Mouse (Mus musculus): ENCODE results near the gene Med12l.

Med12l gene

DNA sequence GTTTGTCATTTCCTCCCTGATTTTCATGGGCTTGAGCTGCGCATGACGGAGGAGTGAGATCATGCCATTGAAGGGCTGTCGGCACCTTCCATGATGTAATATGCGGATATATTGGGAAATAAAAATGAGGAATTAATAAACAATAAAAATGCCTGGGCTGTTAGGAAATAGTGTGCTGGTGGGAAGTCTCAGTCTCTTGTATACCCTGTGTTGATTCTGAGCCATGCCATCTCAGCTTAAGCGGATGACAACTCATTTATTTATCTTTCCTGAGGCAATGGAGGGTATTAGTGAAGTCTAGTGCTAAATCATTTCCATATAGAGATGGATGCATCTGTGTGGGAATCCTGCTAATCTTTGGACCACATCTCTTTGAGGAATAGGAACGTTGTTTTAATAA, 242.4 kb downstream of the Med12l start:
- no peak for DNase-seq (ENCODE audit: low spot score)

DNA sequence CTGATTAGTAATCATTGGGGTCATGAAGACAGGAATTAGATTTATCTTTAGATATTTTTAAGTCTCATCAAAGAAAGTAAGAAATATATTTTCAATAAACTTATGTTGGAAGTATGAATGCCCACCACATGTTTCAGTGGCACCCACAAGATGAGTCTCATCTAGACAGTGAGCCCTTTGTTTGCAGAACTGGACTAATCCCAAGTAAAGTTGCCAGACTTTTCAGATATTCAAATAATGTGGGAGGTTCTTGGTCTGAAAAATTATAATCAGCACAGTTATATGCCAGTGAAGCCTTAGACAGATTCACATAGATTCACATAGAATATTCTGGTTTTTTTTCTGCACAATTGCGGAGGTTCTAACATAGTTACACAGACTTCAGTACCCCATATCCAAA, 244.8 kb downstream of the Med12l start:
- DNase-seq (ENCODE audit: low spot score): no peak

DNA sequence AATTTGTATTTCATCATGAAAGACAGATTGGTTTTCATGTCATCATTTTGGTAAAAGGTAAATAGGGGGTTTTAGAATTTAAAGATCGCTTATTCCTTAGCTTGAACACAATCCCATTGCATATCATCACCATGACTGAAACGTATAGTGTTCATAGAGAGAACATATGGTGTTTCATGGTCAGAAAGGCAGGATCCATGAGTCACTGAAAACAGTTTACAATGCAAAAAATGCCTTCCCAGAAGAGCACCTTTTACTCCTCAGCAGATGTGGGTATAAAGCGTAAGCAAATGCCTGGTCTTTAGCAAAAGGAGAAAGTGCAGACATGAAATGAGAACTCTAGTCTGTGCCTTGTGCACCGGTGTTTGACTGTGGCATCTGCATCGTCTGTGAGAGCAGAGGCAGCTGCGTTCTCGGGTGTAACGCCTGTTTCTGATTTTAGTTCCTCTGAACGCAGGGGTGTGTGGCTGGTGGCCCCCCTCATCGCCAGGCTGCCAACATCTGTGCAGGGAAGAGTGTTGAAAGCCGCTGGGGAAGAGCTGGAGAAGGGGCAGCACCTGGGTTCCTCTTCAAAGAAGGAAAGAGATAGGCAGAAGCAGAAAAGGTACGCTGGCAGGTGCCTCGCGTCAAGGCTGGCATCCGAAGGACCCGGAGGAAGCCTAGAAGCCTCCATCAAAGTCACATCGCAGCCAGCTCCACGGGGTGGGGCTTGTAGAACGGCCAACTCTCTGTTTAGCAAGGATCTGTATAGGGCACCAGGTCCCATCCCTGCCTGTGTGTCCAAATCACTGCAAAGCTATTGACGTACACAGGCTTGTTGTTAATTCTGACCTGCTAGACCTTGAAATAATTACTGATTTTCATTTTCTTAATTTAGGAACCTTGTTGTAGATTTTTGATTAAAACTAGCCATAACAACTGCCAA, 252.4 kb downstream of the Med12l start:
- DNase-seq (ENCODE audit: low spot score): no peak

DNA sequence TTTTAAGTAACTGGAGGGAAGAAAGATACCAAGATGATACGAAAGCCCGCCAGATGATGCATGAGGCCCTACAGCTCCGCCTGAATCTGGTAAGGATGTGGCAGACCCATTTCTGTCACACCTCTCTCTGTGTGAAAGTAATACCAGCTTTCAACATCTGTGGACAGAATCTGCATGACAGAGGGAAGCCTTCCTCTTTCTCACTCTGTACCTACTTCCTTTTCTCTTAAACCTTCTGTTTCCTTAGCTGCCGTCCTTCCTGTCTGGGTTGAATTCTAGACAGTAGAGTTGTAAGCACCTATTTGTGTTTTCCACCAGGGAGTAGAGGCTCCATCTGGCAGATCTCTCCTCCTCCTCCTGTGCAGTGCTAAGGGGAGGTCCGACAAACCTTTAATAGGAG, 255.1 kb downstream of the Med12l start:
- no peak for DNase-seq (ENCODE audit: low spot score)

DNA sequence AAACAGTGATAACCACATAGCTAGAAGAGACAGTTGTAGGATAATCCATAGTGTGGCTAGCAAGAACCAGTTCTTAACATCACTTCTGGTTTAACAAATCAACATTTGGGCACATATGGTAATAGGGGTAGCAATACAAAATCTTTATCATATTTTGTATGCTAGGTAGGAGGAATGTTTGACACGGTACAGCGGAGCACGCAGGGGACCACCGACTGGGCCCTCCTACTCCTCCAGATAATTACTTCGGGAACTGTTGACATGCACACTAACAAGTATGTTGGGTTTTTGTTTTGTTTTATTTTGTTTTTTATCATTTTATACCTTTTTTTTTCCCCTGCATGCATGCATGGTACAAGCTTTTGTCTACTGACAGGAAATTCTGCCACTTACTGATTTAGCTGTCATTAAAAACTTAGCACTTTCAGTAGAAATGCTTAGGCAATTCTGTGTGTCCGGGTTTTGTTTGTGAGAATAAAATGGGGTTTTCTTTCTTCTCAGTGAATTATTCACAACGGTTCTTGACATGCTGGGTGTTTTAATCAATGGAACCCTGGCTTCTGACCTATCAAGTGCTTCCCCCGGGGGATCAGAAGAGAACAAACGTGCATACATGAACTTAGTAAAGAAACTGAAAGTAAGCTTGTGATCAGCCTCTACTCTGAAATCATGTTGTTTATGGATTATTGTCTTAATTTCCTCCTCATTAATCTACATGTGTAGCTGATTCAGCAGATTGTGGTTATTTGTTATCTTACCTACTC, 256.3 kb downstream of the Med12l start:
- DNase-seq (ENCODE audit: low spot score): no peak

DNA sequence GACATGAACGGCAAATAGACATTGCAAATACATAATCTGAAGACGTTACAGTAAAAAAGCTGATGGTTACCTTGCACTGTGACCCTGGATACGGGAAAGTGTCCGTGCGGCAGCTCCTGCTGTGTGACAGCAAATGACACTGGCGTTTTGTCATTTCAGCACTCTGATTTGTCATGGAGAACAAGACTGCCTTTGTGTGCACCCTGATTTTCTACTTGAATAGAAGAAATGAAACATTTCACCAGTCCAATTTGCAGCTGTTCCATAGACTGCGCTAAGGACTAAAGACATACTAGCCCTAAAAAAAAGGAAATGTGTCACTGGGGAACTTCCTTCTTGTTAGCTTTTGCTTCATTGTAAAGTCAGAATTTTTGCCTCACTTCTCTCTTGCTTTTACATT, 257.1 kb downstream of the Med12l start, which contains the start of gene P2ry12:
Gene P2ry12, minus strand, starts transcription at position 168 of the 400 bp plus-strand sequence.
- no peak for DNase-seq (ENCODE audit: low spot score)

DNA sequence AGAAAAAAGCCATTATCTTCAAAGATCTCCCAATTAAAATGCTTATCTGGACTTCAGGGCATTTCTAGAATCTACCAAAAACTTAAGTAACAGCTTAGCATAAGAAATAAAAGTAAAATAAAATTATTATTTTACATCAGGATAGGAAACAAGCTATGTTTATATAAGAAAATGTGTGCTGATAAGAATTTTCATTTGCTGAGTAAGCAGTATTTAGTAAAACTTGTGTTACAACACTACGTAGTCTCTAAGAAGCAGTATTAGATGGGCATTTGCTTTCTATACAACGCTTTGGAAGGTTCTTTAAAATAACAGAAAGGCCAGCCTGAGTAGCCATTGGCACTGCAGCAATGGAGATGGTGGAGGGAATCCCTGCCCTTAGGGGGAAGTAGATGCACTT, 257.8 kb downstream of the Med12l start:
- DNase-seq (ENCODE audit: low spot score): no peak

DNA sequence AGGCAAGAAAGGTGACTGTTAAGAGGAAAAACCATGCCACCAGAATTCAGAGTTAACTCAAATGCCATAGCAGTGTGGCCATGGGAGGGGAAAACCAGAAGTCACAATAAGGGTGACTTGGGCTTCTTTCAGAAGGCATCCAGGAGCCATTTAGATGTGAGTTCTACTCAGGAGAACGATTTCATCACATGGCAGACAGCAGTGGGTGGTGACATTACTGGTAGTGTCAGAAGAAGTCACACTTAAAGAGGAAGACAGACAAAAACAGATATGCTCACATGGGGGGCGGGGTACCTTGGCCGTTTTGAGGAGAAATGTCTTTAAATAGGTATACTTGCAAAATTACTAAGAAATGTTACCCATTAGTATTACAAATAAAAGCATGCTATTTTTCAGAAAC, 258.4 kb downstream of the Med12l start:
- DNase-seq (ENCODE audit: low spot score): no peak

DNA sequence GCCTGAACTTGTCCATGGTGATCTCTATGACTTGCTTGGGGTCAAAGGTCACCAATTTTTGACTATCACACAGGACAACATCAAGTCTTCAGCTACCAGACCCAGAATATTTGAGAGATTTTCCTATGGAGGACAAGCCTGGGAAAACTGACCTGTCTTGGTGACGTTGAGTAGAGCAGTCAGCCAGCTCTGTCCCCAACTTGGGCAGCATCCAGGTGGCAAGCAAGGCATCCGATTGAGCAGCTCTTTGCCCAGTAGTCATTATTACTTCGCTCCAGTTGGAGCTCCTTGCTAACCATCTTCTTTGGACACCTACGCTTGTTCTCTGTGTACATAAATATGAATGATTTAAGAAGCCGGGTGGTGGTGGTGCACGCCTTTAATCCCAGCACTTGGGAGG, 265.2 kb downstream of the Med12l start:
- DNase-seq (ENCODE audit: low spot score): no peak

DNA sequence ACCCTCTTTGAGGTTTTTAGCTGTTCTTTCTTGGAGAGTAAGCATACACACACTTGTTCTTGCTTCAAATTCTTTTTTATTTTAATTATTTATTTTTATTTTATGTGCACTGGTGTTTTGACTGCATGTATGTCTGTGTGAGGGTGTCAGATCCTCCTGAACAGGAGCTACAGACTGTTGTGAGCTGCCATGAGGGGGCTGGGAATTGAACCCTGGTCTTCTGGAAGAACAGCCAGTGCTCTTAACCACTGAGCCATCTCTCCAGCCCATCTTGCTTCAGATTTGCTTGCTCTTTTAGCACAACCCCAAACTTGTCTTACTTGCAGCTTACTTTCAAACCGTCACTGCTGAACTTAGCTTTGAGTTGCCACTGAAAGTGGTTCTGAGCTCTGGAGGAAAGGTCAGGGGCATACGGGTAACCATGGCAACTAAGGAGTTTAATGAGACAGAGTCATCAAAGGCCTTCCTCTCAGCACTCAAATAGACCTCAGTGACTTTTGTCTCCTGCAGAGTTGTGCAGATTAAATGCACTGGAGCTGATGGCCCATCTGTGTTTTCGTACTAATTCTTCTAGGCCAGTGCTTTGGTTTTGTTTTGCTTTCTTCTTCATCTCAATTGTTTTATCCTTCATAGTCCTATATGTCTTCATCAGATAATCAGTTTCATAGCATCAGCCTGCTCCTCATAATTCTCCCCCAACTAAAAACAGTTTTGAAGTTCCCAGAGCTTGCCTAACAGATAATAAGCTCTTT, 272.1 kb downstream of the Med12l start:
- DNase-seq (ENCODE audit: low spot score): no peak

DNA sequence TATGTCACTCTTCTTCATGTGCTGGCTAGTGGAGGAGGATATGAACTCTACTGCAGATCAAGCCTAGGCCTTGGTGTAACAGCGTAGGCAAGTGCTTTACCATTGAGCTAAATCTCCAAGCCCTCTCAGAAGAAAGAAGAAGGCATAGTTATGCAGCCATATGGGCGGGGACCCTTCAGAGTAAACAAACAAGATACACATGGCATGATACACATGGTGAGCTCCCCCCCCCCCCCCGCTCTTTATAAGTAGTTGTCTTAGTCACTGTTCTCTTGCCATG, 272.6 kb downstream of the Med12l start:
- DNase-seq (ENCODE audit: low spot score): no peak

DNA sequence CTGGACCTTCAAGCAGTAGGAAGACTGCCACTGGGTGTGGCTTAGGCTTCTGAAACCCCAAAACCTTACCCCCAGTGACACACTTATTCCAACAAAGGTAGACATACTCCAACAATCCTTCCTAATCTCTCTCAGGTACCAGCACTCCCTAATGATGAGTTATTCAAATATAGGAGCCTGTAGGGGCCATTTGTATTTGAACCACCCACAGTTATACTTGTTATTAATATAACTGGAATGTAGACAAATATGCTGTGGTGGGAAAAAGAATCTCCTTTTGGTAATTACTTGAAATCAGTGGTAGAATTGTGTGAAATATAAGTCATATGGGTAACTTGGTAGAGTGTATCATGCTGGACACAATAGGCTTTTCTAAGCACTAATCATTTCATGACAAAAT, 273.0 kb downstream of the Med12l start:
- no peak for DNase-seq (ENCODE audit: low spot score)

DNA sequence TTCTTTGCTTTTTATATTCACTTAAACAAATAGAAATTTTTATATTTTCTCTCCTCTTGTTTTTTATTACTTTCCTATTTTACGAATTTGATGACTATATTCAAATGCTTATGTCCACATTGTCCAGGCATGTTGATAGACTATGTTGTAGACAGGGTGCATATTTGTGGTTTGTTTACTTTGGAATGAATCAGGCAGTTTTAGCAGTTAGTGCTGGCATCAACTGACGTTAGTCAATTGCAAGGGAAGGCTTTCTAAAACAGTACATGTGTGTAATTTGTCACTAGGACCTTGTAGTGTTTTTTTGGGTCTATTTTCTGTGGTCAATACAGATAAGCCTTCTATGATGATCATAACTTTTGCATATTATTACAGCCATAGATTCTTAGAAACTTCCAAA, 284.9 kb downstream of the Med12l start:
- no peak for DNase-seq (ENCODE audit: low spot score)

DNA sequence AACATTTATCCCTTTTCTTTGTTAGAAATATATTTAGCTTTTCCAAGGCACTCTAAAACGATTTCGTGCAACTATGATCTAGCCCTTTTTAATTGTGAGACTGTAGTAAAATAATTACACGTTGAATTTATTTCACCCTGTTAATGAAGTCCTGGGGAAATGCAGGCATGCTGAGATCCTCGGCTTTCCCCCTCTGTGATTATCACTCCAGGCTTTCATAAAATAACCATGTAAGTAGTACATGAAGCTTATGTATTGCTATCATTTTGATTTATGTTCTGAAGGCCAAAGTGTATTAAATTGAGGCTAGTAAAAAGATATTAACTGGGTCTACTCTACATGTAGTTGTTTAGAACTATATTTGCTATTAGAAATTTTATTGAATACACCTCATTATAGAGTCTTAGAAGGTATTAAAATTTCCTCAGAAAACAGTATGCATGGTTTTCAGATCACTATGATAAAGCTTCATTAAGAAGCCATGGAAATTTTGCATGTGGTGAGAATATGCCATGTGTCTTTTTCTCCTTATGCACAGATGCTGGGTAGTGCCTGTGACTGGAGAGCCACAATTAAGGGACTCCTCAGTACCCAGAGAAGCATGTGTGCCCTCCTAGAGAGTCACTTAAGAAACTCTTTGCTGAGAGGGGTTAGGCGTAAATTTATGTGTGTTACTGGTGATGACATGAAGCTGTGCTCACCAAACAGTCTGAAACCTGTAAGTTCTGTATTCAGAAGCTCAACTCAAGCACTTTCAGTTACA, 288.0 kb downstream of the Med12l start:
- DNase-seq (ENCODE audit: low spot score): no peak

DNA sequence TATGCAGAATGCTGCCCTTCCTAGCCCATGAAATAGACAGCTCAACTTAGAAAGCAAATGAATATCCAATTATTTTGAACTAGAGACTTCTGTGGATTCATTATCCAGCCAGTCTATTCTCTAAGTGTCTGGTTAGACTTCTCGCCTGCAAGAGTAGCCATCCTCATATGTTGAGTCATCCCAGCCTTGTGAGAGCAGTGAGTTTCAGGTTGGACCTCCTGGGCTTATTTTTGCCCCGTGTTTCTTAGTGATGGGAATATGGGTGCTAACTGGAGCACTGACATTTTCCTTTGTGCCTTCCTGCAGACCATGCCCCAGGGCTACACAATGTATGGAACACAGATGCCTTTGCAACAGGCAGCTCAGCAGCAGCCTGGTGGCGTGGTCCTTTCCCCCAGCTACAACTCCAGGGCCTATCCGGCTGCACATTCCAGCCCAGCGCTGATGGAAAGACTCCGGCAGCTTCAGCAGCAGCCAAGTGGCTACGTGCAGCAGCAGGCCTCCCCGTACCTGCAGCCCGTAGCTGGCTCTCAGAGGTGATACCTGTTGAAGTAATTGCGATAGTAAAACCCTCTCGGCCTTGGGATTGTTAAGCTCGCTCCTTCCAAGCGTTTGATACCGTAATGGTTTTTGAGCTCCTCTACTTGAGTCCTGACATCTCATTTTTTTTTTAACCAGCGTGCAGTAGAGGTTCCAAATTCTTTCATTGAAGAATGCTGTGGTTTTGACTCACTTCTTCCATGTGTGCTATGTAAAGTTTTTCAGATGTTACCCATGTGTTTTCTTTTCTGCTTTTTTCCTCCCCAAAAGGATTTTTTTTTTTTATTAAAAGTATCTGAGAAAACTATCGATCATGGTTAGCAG, 290.3 kb downstream of the Med12l start:
- DNase-seq (ENCODE audit: low spot score): no peak

DNA sequence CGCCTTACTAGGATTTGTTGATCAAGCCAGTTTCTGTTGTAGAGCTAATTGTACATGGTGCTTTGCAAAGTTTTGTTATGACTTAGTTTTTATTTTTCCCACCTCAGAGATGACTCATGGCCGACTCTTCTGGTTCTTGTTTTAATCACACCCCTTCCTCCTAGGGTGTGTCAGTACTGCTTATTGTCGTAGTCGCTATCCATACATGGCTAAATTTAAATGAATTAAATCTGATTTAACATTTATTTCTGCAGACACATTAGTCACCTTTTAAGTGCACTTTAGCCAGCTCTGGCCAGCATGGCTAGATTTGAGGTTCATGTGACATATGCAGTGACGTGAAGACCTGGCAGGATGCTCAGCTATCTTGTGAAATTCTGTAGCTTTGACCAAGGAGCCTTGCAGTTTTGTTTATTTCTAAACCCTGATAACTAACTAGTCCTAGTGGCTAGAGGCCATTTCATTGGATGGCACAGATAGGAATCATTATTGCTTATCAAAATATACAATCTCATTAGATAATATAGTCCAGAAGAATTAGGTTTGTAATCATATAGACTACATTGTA, 291.0 kb downstream of the Med12l start:
- no peak for DNase-seq (ENCODE audit: low spot score)

DNA sequence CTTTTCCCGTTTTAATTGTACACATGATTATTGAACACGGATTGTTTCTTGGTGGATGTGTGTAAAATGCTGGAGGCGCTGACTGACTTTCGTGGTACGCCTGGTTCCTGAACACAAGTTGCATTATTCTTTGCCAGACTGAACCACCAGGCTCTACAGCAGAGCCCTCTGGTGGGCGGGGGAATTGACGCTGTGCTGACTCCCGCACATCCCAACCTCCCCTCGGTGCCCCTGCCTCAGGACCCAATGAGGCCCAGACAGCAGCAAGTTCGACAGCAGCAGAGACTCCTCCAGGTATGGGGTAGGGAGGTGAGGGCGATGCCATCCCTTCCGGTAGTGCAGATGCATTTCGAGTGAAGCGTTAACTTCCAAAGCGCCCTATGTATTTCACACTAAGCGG, 292.0 kb downstream of the Med12l start:
- DNase-seq (ENCODE audit: low spot score): no peak

DNA sequence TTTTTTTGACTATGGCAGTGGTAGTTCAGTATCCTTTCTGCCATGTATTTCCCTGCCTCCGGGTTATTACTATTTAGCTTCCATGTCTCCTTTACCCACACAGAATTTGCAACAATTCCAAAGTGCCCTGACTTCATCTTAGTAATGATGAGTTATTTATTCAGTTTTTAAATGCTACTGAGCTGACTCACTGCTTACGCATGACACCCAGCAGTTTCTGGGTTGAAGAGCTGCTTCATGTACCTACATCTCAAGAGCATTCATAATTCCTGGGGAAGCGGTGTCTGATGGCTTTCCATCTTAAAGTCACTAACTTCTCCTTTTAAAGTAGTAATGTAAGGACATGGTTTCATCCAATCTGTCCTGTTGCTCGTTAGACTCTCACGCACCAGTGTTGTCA, 299.3 kb downstream of the Med12l start:
- DNase-seq (ENCODE audit: low spot score): no peak

DNA sequence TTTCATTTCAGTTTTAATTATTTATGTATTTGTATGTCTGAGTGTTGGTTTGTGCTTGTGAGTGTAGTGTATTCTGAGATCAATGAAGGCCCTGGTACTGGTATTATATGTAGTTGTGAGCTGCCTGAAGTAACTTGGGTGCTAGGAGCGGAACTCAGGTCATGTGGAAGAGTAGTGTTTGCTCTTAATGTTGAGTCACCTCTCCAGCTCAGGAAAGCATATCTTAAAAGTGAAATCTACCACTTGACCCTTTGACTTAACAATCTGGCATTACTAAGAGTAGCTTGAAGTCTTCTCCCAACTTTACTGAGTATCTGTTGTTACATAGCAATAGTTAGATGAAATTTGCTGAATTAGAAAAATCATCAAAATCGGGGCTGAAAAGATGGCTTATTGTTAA, 299.9 kb downstream of the Med12l start:
- no peak for DNase-seq (ENCODE audit: low spot score)

DNA sequence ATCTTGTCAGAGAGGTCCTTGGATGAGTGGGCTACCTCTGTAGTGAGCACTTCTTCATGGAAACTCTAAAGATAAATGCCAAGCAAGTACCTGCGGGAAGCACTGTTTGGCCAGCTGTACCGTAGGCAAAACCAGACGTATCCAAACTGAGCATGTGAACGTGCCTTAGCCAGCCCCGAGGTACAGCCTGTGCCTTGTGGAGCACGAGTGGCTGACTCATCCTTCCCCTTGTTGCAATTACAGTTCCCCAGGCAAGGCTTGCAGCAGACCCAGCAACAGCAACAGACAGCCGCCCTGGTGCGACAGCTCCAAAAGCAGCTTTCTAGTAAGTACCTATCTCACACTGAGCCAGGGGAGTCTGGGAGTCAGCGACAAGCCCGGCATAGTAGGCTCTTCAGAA, 307.0 kb downstream of the Med12l start:
- peak; percentile 66 for DNase-seq (ENCODE audit: low spot score)

DNA sequence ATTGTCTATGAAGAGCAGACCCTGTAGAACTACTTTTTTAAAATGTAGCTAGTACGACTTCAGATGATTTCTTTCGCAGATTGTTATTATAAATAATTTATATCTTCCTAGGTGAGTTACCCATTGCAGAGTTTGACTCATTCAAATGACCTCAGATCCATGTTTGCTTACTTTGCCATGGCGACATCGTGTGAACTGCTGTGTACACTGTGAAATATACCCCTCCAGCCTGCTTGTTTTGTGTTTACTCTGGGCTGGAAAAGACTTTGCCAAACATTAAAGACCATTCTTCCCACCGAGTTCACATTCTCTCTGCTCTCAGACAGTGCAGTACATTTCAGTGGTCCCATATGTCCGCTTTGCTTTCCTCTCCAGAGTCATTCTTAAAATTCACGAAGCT, 310.5 kb downstream of the Med12l start:
- DNase-seq (ENCODE audit: low spot score): no peak
